Mouse (Mus musculus) liver, embryonic 14 days (tissue): ENCODE measurements around the gene Olfr1506. TPM values are rescaled to one million over a fixed set of nuclear protein-coding genes. Genes with fewer than 3 reads are reported as not detected.

Experiments
- polyA plus RNA-seq: library from polyadenylated mRNA; depleted of rRNA; stranded (reverse); fragments of >200 nt; gene quantifications from 2 replicates; pipeline ENCODE4 v1.2.3, GENCODE M21; 2012; rRNA removed

The Olfr1506 gene
- not detected in 2 replicates for polyA plus RNA-seq

GRCm38 (mm10) chr2:90224393-90224792 lies at the start of gene Olfr1506:
TSS of gene Olfr1506 (minus strand) at chr2:90224493.

GRCm38 (mm10) chr2:90270932-90271331 lies 46.6 kb upstream of the Olfr1506 start, which contains the start of gene Olfr1271:
TSS of gene Olfr1271 (minus strand) at chr2:90271032.

GRCm38 (mm10) chr2:90257492-90257891 lies 33.2 kb upstream of the Olfr1506 start, which contains the start of gene Olfr142:
TSS of gene Olfr142 (minus strand) at chr2:90257592.

Other genes starting within 250 kb of the Olfr1506 start
- not detected in 2 replicates for gene Olfr1261, start 233.3 kb downstream of the Olfr1506 start, polyA plus RNA-seq
- gene Olfr1262, start 224.3 kb downstream of the Olfr1506 start, polyA plus RNA-seq, result not detected in 2 replicates
- not detected in 2 replicates for gene Olfr1263, start 212.4 kb downstream of the Olfr1506 start, polyA plus RNA-seq
- not detected in 2 replicates for gene Olfr1264, start 198.9 kb downstream of the Olfr1506 start, polyA plus RNA-seq
- not detected in 2 replicates for gene Olfr1265, start 189.2 kb downstream of the Olfr1506 start, polyA plus RNA-seq
- not detected in 2 replicates for gene Olfr140, start 160.9 kb downstream of the Olfr1506 start, polyA plus RNA-seq
- not detected in 2 replicates for gene Olfr1269, start 103.1 kb downstream of the Olfr1506 start, polyA plus RNA-seq
- not detected in 2 replicates for gene Olfr32, start 82.2 kb downstream of the Olfr1506 start, polyA plus RNA-seq
- not detected in 2 replicates for gene Olfr1270, start 71.4 kb downstream of the Olfr1506 start, polyA plus RNA-seq
- not detected in 2 replicates for gene Olfr142, start 33.1 kb upstream of the Olfr1506 start, polyA plus RNA-seq
- gene Olfr1271, start 46.5 kb upstream of the Olfr1506 start, polyA plus RNA-seq, result not detected in 2 replicates
- not detected in 2 replicates for gene Olfr1272, start 68.3 kb upstream of the Olfr1506 start, polyA plus RNA-seq
- gene Gm13769, start 97.7 kb upstream of the Olfr1506 start, polyA plus RNA-seq, result not detected in 2 replicates
- gene Olfr1274-ps, start 174.2 kb upstream of the Olfr1506 start, polyA plus RNA-seq, result not detected in 2 replicates